Mouse (Mus musculus) bone marrow macrophage, adult 2 months (primary cell): Measurements from ENCODE around the gene Elmsan1. TPM values are rescaled to one million over a fixed set of nuclear protein-coding genes. Genes with fewer than 3 reads are reported as not detected.
A peak's percentile ranks its signal among the peaks of the same experiment; 100 is the strongest.

Source experiments
- H3K27ac ChIP-seq: 2 replicates; pipeline ENCODE4 v1.5.1; 2012; ENCODE audit warnings: low read depth, low read length; ENCODE audit not compliant: insufficient read depth
- H3K4me1 ChIP-seq: 2 replicates; pipeline ENCODE4 v1.6.1; 2012; ENCODE audit warnings: low read length; ENCODE audit not compliant: control insufficient read depth, insufficient read depth
- H3K4me3 ChIP-seq: 2 replicates; pipeline ENCODE4 v1.5.1; 2012; ENCODE audit warnings: mild to moderate bottlenecking, low read length, moderate library complexity; ENCODE audit not compliant: insufficient read depth
- CTCF ChIP-seq: IDR thresholded peaks from 2 replicates; pipeline ENCODE4 v1.5.1; 2012; ENCODE audit warnings: low read depth, mild to moderate bottlenecking, low read length, moderate library complexity
- POLR2A ChIP-seq: IDR thresholded peaks from 2 replicates; pipeline ENCODE4 v1.6.1; 2012; ENCODE audit warnings: mild to moderate bottlenecking, low read depth, low read length, borderline replicate concordance
- polyA plus RNA-seq: library from polyadenylated mRNA; stranded (reverse); fragments of >200 nt; gene quantifications from 2 replicates; pipeline ENCODE4 v1.2.4, GENCODE M21; 2012; ENCODE audit not compliant: missing spikeins, insufficient read depth, insufficient read length

Gene Elmsan1
- polyA plus RNA-seq, 1 experiment: 33.7 TPM

DNA sequence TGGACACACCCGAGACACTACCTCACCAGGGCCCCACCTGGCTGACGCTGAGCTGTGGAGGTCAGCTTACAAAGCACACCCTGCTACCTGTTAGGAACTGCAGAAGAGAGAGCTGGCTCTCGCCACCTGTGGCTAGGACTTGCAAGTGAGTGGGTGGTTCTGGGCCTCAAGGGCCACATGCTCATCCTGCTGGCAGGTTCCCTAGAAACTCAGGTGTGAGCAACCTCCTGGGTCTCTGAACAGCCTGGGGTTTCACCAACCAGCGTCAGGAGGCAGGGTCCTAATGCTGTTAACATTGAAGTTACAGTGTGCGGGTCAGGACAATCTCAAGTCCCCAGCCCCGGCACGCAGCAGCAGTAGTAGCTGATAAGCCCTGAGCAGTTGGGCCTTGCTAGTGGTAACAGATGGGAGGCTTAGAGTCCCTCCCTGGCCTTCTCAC lies 14.9 kb downstream of the Elmsan1 start:
- TF ChIP-seq POLR2A (no peak), CTCF (no peak)
- Histone ChIP-seq H3K4me3 (no peak overlapping the region), H3K27ac (no peak overlapping the region), H3K4me1 (peaks cover 32% of the 10 kb centered on the region)

DNA sequence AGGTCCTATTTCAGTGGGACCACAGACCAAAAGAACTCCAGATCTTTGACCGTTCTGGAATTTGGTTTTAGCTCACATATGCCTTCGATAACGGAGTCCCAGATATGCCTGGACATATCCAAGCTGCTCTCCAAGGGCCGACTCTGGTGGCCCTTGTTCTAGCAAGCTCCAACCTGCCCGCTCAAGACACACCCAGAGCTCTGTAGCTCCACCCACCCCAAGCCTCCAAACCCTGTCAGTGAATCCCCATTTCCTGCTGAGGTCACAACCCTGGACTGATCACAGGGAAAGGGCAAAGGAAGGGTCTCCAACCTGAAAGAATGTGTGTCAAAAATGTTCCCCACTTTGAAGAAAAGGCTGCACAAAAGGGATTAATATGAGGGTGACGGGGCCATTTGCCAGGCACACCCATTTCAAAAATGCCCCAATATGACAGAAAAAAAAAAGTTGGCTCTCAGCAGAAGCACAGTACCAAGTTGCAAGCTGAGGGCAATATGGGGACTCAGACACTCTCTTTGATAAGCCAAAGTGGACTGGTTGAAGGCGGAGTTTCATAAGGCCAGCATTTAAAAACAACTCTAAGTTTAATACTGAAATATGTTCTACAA lies 15.4 kb downstream of the Elmsan1 start:
- Histone ChIP-seq H3K27ac (peak overlapping the region; percentile 50), H3K4me3 (no peak overlapping the region), H3K4me1 (peaks cover 28% of the 10 kb centered on the region)
- no peak for TF ChIP-seq POLR2A
- no peak for TF ChIP-seq CTCF

GRCm38 (mm10) chr12:84202561-84202960 lies 16.1 kb downstream of the Elmsan1 start:
- Histone ChIP-seq H3K4me1 (peaks cover 28% of the 10 kb centered on the region), H3K4me3 (no peak overlapping the region), H3K27ac (peak overlapping the region; percentile 50)
- no peak for TF ChIP-seq CTCF
- no peak for TF ChIP-seq POLR2A

DNA sequence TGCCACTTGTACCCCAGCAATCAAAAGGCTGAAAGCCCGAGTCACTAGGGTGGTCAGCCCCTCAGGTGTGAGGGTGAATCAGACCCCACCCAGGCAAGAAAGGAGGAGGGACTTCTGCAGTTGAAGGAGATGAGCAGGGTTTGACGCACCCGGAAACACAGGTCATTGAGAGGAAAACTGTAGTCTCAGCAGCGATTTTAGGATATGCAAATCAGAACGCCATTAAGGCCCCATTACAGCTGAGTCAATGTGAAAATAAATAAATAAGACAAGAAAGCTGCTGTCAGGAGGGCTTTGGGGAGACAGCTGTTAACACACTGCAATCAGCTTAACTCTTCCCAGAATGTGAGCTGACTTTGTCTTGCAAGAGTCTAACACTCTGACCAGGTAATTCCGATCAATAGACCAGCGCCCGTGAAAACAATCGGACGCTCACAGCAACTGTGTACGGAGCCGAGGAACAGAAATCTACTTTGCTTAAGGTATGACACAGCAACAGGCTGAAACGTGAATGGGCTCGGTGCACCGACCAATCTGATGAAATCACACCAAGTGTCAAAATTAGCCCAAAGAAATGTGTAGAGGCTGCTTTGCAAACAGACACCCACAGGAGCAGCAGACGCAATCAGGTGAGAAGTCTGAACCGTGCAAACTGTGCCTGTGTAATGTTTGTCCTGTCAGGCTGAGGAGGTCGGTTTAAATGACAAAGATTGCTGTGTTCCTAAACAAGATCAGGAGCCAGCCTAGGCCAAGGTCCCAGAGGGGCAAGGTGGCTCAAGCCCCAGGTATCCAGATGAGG lies 16.8 kb downstream of the Elmsan1 start:
- TF ChIP-seq CTCF (no peak), POLR2A (no peak)
- H3K4me3 ChIP-seq: no peak overlapping the region
- H3K27ac ChIP-seq: peak overlapping the region; percentile 27
- peaks cover 28% of the 10 kb centered on the region for H3K4me1 ChIP-seq

DNA sequence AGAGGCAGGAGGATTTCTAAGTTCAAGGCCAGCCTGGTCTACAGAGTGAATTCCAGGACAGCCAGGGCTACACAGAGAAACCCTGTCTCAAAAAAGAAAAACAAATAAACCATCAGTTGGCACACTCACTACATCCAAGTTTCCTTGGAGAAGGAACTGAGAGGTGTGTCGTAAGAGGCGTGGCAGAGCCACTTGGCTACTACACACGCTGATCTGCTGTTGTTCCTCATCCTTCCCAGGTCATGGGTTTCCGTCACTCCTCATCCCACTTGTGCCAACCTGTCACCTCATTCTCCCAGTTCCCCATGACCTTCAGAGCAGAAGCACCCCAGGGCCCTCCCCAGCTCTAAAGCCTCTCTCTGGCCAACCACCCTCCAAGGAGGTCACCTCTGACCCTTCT lies 17.5 kb downstream of the Elmsan1 start:
- H3K4me3 ChIP-seq: no peak overlapping the region
- H3K27ac ChIP-seq: no peak overlapping the region
- H3K4me1 ChIP-seq: peaks cover 28% of the 10 kb centered on the region
- TF ChIP-seq POLR2A (no peak), CTCF (no peak)

DNA sequence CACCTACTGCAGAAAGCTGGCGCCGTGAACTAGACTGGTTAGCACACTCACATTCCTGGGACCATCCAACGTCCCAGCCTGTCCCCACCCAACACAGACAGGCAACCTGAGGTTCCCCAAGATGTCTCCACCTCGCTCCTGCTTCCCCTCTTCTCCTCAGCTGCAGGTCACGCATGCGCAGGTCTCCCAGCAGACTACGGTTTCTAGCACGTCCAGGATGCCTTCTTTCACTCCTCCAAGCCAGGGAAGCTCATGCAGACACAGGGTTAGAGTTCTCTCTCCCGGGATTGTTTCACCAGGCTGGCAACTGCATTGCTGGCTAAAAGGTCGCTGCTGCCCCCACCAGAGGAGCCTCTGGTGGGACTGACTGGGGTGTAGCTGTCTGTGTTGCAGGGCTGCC lies 19.8 kb downstream of the Elmsan1 start:
- H3K27ac ChIP-seq: no peak overlapping the region
- peaks cover 43% of the 10 kb centered on the region for H3K4me1 ChIP-seq
- H3K4me3 ChIP-seq: no peak overlapping the region
- no peak for TF ChIP-seq CTCF
- TF ChIP-seq POLR2A: no peak

GRCm38 (mm10) chr12:84198076-84198679 lies 20.5 kb downstream of the Elmsan1 start:
- Histone ChIP-seq H3K4me1 (peaks cover 37% of the 10 kb centered on the region), H3K27ac (no peak overlapping the region)
- TF ChIP-seq POLR2A: no peak
- no peak for TF ChIP-seq CTCF

GRCm38 (mm10) chr12:84195195-84195594 lies 23.5 kb downstream of the Elmsan1 start:
- H3K4me3 ChIP-seq: no peak overlapping the region
- TF ChIP-seq CTCF (no peak), POLR2A (no peak)
- peaks cover 29% of the 10 kb centered on the region for H3K4me1 ChIP-seq
- H3K27ac ChIP-seq: no peak overlapping the region

More at GRCm38 (mm10) chr12:84198076-84198679, 20.5 kb downstream of the Elmsan1 start:
- no peak overlapping the region for H3K4me3 ChIP-seq

GRCm38 (mm10) chr12:84194400-84195109 lies 24.1 kb downstream of the Elmsan1 start:
- Histone ChIP-seq H3K4me3 (peak overlapping the region; percentile 52), H3K4me1 (peaks cover 35% of the 10 kb centered on the region), H3K27ac (peak overlapping the region; percentile 59)
- TF ChIP-seq POLR2A: no peak
- TF ChIP-seq CTCF: no peak
